Comparison of ENCODE assay signal across 15 mouse cellular contexts in the genomic region with DNA sequence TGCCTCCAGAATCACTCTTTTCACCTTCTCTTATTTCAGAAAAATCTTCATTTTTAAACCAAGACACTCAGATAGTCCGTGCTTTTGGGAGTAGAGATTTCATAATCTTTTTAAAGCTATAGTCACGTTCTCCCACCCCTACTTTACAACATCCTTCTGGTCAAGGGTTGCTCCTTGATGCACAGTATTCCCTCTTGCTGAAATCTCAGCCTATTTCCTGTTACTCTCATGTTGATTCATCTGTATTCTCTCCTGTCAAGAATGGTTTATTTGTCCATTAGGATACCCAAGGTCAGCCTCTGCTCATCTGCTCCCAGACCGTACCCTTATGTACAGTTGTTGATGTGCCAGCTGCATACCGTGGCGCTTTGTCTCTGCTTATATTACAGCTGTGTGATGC.
DNase-seq lines count a peak whose midpoint lies in the region; ATAC-seq and TF ChIP-seq lines count a peak whose summit lies in the region.
"Had no signal": no experiment of that assay in that cellular context is flagged by ENCODE, and none has a peak within 500 bp of the region (broad histone marks: within the 10 kb centered on the region; RNA-seq: fewer than 3 reads in every experiment).

No protein-coding gene starts in this region.

- peak overlapping the region; percentile 78; the same call in 1 of the 2 replicates for H3K27ac ChIP-seq in forebrain, embryonic 13.5 days
- H3K27ac ChIP-seq in forebrain, embryonic 16.5 days (ENCODE audit: low read length): no peak overlapping the region
- H3K27ac ChIP-seq in liver, adult 2 months (replicated peaks; ENCODE audit: insufficient read depth, low read depth, low read length): peak overlapping the region; percentile 87
- no peak overlapping the region for H3K27ac ChIP-seq in liver, embryonic 12.5 days
- peak overlapping the region; percentile 95 for H3K27ac ChIP-seq in limb, embryonic 12.5 days

- peaks cover 26% of the 10 kb centered on the region; the same call in 1 of the 2 replicates for H3K79me2 ChIP-seq in liver, adult 2 months (ENCODE audit: control insufficient read depth, insufficient read depth, low read length)

- H3K9me3 ChIP-seq in forebrain, embryonic 13.5 days (replicated peaks): no peaks in the 10 kb centered on the region
- H3K9me3 ChIP-seq in forebrain, embryonic 16.5 days (ENCODE audit: control insufficient read depth, low read length): no peaks in the 10 kb centered on the region
- no peaks in the 10 kb centered on the region for H3K9me3 ChIP-seq in liver, embryonic 12.5 days (replicated peaks)
- H3K9me3 ChIP-seq in limb, embryonic 12.5 days: no peaks in the 10 kb centered on the region
- H3K9me3 ChIP-seq: embryonic facial prominence, embryonic 13.5 days; forebrain, embryonic 15.5 days; midbrain, embryonic 12.5 days had no signal

- TF ChIP-seq POLR2A in liver, adult 2 months (IDR thresholded peaks at IDR 0.05; ENCODE audit: extremely low read depth, insufficient read depth, low read length): no peak

- no peak for TF ChIP-seq CTCF in liver, adult 2 months (IDR thresholded peaks at IDR 0.05; ENCODE audit: low read depth, low read length)

- no peak overlapping the region for H3K4me2 ChIP-seq in forebrain, embryonic 13.5 days
- no peak overlapping the region for H3K4me2 ChIP-seq in forebrain, embryonic 16.5 days (ENCODE audit: low read length)
- no peak overlapping the region for H3K4me2 ChIP-seq in liver, embryonic 12.5 days
- 0 out of 2 replicates have a peak overlapping the region, but pooled peaks have one; percentile 28 for H3K4me2 ChIP-seq in limb, embryonic 12.5 days
- H3K4me2 ChIP-seq: embryonic facial prominence, embryonic 13.5 days; forebrain, embryonic 15.5 days; midbrain, embryonic 12.5 days had no signal

- H3K4me3 ChIP-seq in forebrain, embryonic 13.5 days: no peak overlapping the region
- H3K4me3 ChIP-seq in forebrain, embryonic 16.5 days (replicated peaks; ENCODE audit: low read length): no peak overlapping the region
- no peak overlapping the region for H3K4me3 ChIP-seq in liver, adult 2 months (ENCODE audit: insufficient read depth, low read depth, low read length)
- H3K4me3 ChIP-seq in liver, embryonic 12.5 days: no peak overlapping the region
- no peak overlapping the region for H3K4me3 ChIP-seq in limb, embryonic 12.5 days (replicated peaks)
- H3K4me3 ChIP-seq: embryonic facial prominence, embryonic 13.5 days; forebrain, embryonic 15.5 days; midbrain, embryonic 12.5 days had no signal

- ATAC-seq in forebrain, embryonic 13.5 days: no peak
- no peak for ATAC-seq in forebrain, embryonic 16.5 days
- no peak for ATAC-seq in liver, embryonic 12.5 days
- no peak for ATAC-seq in limb, embryonic 12.5 days (ENCODE audit: insufficient number of reproducible peaks, insufficient read depth, low FRiP score, low TSS enrichment, low read depth)
- ATAC-seq: activated CD4-positive, CD25-positive, alpha-beta regulatory T cell, adult 4 months; liver, postnatal 0 days had no signal

- DNase-seq in liver, adult 2 months (ENCODE audit: extremely low read depth, low read depth, low spot score): no peak
- DNase-seq in NIH3T3 (ENCODE audit: low read depth): peak; percentile 28
- no peak for DNase-seq in right cerebral cortex, postnatal 14 days
- no peak for DNase-seq in heart, adult 9 months (ENCODE audit: low spot score in 2 of 2)
- DNase-seq: kidney, adult 11 months; liver, postnatal 0 days; thymus, postnatal 25 days had no signal

- H3K4me1 ChIP-seq in forebrain, embryonic 13.5 days: peaks cover 21% of the 10 kb centered on the region
- peaks cover 16% of the 10 kb centered on the region for H3K4me1 ChIP-seq in forebrain, embryonic 16.5 days (replicated peaks; ENCODE audit: control insufficient read depth, insufficient read depth, low read length)
- H3K4me1 ChIP-seq in liver, adult 2 months (ENCODE audit: control insufficient read depth, insufficient read depth, low read length): peaks cover 36% of the 10 kb centered on the region
- peaks cover 18% of the 10 kb centered on the region for H3K4me1 ChIP-seq in liver, embryonic 12.5 days
- H3K4me1 ChIP-seq in limb, embryonic 12.5 days (replicated peaks): peaks cover 34% of the 10 kb centered on the region

- WGBS in forebrain, embryonic 13.5 days: 90% methylated on average over 5 of the region's 5 CpGs
- WGBS in forebrain, embryonic 16.5 days: 92% methylated on average over 5 of the region's 5 CpGs
- WGBS in liver, adult 2 months: 45% methylated on average over 5 of the region's 5 CpGs
- 73% methylated on average over 5 of the region's 5 CpGs for WGBS in liver, embryonic 12.5 days (ENCODE audit: insufficient replicate concordance)
- 73% methylated on average over 5 of the region's 5 CpGs for WGBS in limb, embryonic 12.5 days

- H3K36me3 ChIP-seq in forebrain, embryonic 13.5 days (ENCODE audit: poor library complexity, severe bottlenecking): no peaks in the 10 kb centered on the region
- H3K36me3 ChIP-seq in forebrain, embryonic 16.5 days (ENCODE audit: control insufficient read depth, insufficient read depth): no peaks in the 10 kb centered on the region
- no peaks in the 10 kb centered on the region for H3K36me3 ChIP-seq in liver, adult 2 months (ENCODE audit: control insufficient read depth, insufficient read depth, low read length)
- H3K36me3 ChIP-seq in liver, embryonic 12.5 days: no peaks in the 10 kb centered on the region
- no peaks in the 10 kb centered on the region for H3K36me3 ChIP-seq in limb, embryonic 12.5 days
- H3K36me3 ChIP-seq: embryonic facial prominence, embryonic 13.5 days; forebrain, embryonic 15.5 days; midbrain, embryonic 12.5 days had no signal

- H3K9ac ChIP-seq in forebrain, embryonic 13.5 days: no peak overlapping the region
- no peak overlapping the region for H3K9ac ChIP-seq in forebrain, embryonic 16.5 days (replicated peaks; ENCODE audit: low read depth, low read length)
- no peak overlapping the region for H3K9ac ChIP-seq in liver, adult 2 months (ENCODE audit: low read depth, low read length)
- H3K9ac ChIP-seq in liver, embryonic 12.5 days: no peak overlapping the region
- no peak overlapping the region for H3K9ac ChIP-seq in limb, embryonic 12.5 days (replicated peaks)
- H3K9ac ChIP-seq: embryonic facial prominence, embryonic 13.5 days; forebrain, embryonic 15.5 days; midbrain, embryonic 12.5 days had no signal

- no peaks in the 10 kb centered on the region for H3K27me3 ChIP-seq in forebrain, embryonic 13.5 days
- H3K27me3 ChIP-seq in forebrain, embryonic 16.5 days (replicated peaks; ENCODE audit: control insufficient read depth, insufficient read depth, low read length): no peaks in the 10 kb centered on the region
- no peaks in the 10 kb centered on the region for H3K27me3 ChIP-seq in liver, adult 2 months (ENCODE audit: control insufficient read depth, insufficient read depth, low read length)
- no peaks in the 10 kb centered on the region for H3K27me3 ChIP-seq in liver, embryonic 12.5 days (replicated peaks)
- H3K27me3 ChIP-seq in limb, embryonic 12.5 days: no peaks in the 10 kb centered on the region
- H3K27me3 ChIP-seq: embryonic facial prominence, embryonic 13.5 days; forebrain, embryonic 15.5 days; midbrain, embryonic 12.5 days had no signal

Comparison
In these comparisons a context has a peak if more than half of its experiments do, and no peak if none do; other contexts are left out.
1. H3K27ac ChIP-seq: peak in forebrain, embryonic 13.5 days (single experiment), liver, adult 2 months (single experiment) and limb, embryonic 12.5 days (single experiment); none in forebrain, embryonic 16.5 days (single experiment) and liver, embryonic 12.5 days (single experiment).